Mouse (Mus musculus) liver, embryonic 12.5 days (tissue): ENCODE results near the gene Chd9. TPM values are rescaled to one million over a fixed set of nuclear protein-coding genes. Genes with fewer than 3 reads are reported as not detected.
A peak's percentile ranks its signal among the peaks of the same experiment; 100 is the strongest.

ENCODE experiments used
- ATAC-seq: fragments of 200-750 bp; cut with Nextera tagmentation; 2 replicates; pipeline ENCODE4 v1.8.0; 2017; ENCODE audit warnings: moderate number of reproducible peaks, mild to moderate bottlenecking, moderate library complexity
- H3K27ac ChIP-seq: fragments of 300-500 bp; sonication (generic); 2 replicates; pipeline ENCODE4 v1.5.1; 2016; ENCODE audit warnings: mild to moderate bottlenecking
- H3K27me3 ChIP-seq: fragments of 300-500 bp; sonication (generic); replicated peaks from 2 replicates; pipeline ENCODE4 v1.6.1; 2016; ENCODE audit warnings: mild to moderate bottlenecking, moderate library complexity
- H3K36me3 ChIP-seq: fragments of 300-500 bp; sonication (generic); 2 replicates; pipeline ENCODE4 v1.6.1; 2016; ENCODE audit warnings: mild to moderate bottlenecking, moderate library complexity
- H3K4me1 ChIP-seq: fragments of 300-500 bp; sonication (generic); 2 replicates; pipeline ENCODE4 v1.6.1; 2016
- H3K4me2 ChIP-seq: fragments of 300-500 bp; sonication (generic); 2 replicates; pipeline ENCODE4 v1.6.1; 2016; ENCODE audit warnings: mild to moderate bottlenecking, moderate library complexity
- H3K4me3 ChIP-seq: fragments of 300-500 bp; sonication (generic); 2 replicates; pipeline ENCODE4 v1.5.1; 2016; ENCODE audit warnings: mild to moderate bottlenecking, moderate library complexity
- H3K9ac ChIP-seq: fragments of 300-500 bp; sonication (generic); 2 replicates; pipeline ENCODE4 v1.6.1; 2016; ENCODE audit warnings: mild to moderate bottlenecking, moderate library complexity
- H3K9me3 ChIP-seq: fragments of 300-500 bp; sonication (generic); replicated peaks from 2 replicates; pipeline ENCODE4 v1.6.1; 2016; ENCODE audit warnings: mild to moderate bottlenecking, moderate library complexity
- WGBS: fragments of 180-500 bp; shearing (Covaris S2); methylation state at CpG from one replicate; pipeline ENCODE4 v1.1.7; 2016; ENCODE audit not compliant: insufficient replicate concordance; 5-methylcytosine and 5-hydroxymethylcytosine counted together
- polyA plus RNA-seq: library from polyadenylated mRNA; unstranded; fragments of >200 nt; fragmentation: Nextera tagmentation; extraction: Ambion mirVana; gene quantifications from 2 replicates; pipeline ENCODE4 v1.2.1, GENCODE M21; 2016

Chd9 gene
- polyA plus RNA-seq, 1 experiment from 2014 or later, result 15.2 TPM

GRCm38 (mm10) chr8:90822443-90822842 lies 5.7 kb upstream of the Chd9 start:
- H3K27ac ChIP-seq, result no peak overlapping the region
- no peaks in the 10 kb centered on the region for H3K9me3 ChIP-seq
- H3K4me2 ChIP-seq, result no peak overlapping the region
- H3K4me3 ChIP-seq, result no peak overlapping the region
- H3K27me3 ChIP-seq, result no peaks in the 10 kb centered on the region
- no peaks in the 10 kb centered on the region for H3K36me3 ChIP-seq
- H3K4me1 ChIP-seq, result no peaks in the 10 kb centered on the region
- WGBS, result 8% methylated on average over 11 of the region's 11 CpGs
- ATAC-seq, result no peak
- H3K9ac ChIP-seq, result no peak overlapping the region

- Histone ChIP-seq H3K9me3 (no peaks in the 10 kb centered on the region), H3K4me1 (peaks cover 24% of the 10 kb centered on the region), H3K27me3 (no peaks in the 10 kb centered on the region), H3K27ac (no peak overlapping the region), H3K36me3 (no peaks in the 10 kb centered on the region), H3K4me2 (peak overlapping the region; percentile 19; the same call in 1 of the 2 replicates), H3K9ac (no peak overlapping the region), H3K4me3 (no peak overlapping the region)
- ATAC-seq, result no peak
- WGBS, result 65% methylated on average over 9 of the region's 9 CpGs
Observed at GRCm38 (mm10) chr8:90825459-90825871, 2.7 kb upstream of the Chd9 start.

DNA sequence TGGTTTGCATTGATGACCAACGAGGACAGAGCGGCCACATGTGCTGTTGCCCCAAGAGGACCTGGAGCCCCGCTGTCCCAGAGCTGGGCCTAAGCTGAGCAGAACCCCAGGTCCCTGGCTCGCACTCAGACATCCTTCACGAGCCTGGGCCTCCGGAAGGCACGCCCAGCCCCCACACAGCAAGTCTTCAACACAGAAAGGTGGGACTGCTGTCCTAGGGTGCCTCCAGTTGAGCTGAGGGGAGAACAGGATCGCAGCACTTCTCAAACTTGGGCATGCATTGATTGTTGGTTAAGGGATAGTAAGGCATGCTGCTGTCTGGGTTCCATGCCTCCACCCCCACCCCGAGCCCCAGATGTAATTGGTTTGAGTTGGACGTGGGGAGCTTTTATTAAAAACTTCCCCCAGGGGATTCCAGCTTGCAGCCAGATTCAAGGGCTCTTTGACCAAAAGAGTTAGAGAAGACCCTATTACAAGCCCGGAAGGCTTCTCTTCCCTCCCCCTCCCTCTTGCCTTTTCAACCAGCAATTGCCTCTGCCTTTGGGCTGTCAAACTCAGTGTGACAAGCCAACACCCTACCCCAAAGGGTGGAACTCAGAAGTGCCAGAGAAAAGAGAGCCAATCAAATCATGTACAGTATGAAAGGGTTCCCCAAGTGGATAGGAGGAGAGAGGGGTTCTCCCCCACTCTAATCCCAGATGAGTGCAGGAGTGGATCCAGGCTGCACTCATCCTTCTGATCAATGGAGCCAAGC lies 1.0 kb downstream of the Chd9 start:
- no peaks in the 10 kb centered on the region for H3K27me3 ChIP-seq
- H3K4me2 ChIP-seq, result peak overlapping the region; percentile 83
- H3K4me1 ChIP-seq, result peaks cover 24% of the 10 kb centered on the region
- H3K4me3 ChIP-seq, result peak overlapping the region; percentile 54
- peak overlapping the region; percentile 57; the same call in 1 of the 2 replicates for H3K9ac ChIP-seq
- WGBS, result 9% methylated on average over 11 of the region's 11 CpGs
- H3K9me3 ChIP-seq, result no peaks in the 10 kb centered on the region
- H3K27ac ChIP-seq, result no peak overlapping the region
- H3K36me3 ChIP-seq, result no peaks in the 10 kb centered on the region
- ATAC-seq, result peak; percentile 60

DNA sequence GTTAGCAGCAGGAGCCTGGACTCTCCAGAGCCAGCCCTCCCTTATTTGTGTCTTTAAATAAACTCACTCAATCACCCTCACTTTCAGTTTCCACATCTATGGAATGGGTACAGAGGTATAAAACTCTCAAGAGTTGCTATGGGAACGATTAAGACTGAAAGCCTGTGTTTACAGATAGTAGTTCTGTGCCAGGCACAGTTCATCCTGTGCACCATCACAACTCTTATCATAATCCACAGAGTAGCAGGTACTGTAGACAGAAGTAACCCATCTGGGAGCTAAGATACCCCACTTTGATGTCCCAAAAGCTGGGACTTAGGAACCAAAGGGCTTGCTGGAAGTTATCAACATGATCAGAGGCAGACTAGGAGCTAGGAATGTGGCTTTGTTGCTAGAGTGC lies 1.7 kb downstream of the Chd9 start:
- peak overlapping the region; percentile 83 for H3K4me2 ChIP-seq
- H3K9ac ChIP-seq, result no peak overlapping the region
- ATAC-seq, result peak; percentile 42
- peaks cover 24% of the 10 kb centered on the region for H3K4me1 ChIP-seq
- no peaks in the 10 kb centered on the region for H3K9me3 ChIP-seq
- 42% methylated on average over 1 of the region's 1 CpGs for WGBS
- no peaks in the 10 kb centered on the region for H3K27me3 ChIP-seq
- no peak overlapping the region for H3K4me3 ChIP-seq
- no peak overlapping the region for H3K27ac ChIP-seq
- H3K36me3 ChIP-seq, result no peaks in the 10 kb centered on the region

GRCm38 (mm10) chr8:90830980-90831379 lies 2.8 kb downstream of the Chd9 start:
- WGBS, result 66% methylated on average over 8 of the region's 8 CpGs

DNA sequence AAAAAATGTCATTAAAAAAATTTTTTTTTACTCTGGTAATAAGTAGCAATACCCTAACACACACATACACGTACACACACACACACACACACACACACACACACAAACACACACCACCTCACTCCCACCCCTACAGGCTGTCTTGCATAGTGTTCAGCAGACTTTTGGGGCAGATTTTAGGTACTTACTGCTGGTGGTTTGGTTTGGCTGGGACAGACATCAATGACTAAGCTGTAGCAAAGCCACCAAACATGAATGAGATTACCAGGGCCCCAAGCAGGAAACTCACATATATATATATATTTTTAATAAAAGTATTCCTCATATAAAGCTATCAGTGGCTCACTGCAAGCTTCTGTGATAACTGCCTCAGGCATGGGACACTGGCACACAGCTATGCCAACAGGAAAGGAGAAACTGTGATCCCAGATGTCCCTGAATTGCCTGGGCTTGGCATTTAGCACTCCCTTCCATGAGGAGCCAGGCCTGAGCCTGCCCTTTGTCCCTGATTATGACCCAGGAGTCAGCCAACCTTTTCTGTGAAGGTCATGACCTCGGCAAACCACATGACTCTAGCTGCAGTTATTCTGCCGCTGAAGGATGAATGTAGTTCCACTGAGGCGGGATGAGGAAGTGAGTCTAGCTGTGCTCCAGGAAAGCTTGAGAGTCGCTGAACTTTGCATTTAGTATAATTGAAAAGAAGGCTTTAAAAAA lies 4.6 kb downstream of the Chd9 start:
- Histone ChIP-seq H3K4me3 (no peak overlapping the region), H3K4me2 (no peak overlapping the region), H3K9ac (no peak overlapping the region), H3K9me3 (no peaks in the 10 kb centered on the region), H3K4me1 (peaks cover 24% of the 10 kb centered on the region), H3K27ac (no peak overlapping the region), H3K36me3 (no peaks in the 10 kb centered on the region), H3K27me3 (no peaks in the 10 kb centered on the region)
- 31% methylated on average over 5 of the region's 5 CpGs for WGBS
- ATAC-seq, result no peak

More at GRCm38 (mm10) chr8:90830980-90831379, 2.8 kb downstream of the Chd9 start:
- Histone ChIP-seq H3K36me3 (no peaks in the 10 kb centered on the region), H3K4me2 (no peak overlapping the region), H3K27me3 (no peaks in the 10 kb centered on the region), H3K9me3 (no peaks in the 10 kb centered on the region), H3K4me3 (no peak overlapping the region), H3K27ac (no peak overlapping the region), H3K9ac (no peak overlapping the region), H3K4me1 (peaks cover 24% of the 10 kb centered on the region)
- ATAC-seq, result no peak

DNA sequence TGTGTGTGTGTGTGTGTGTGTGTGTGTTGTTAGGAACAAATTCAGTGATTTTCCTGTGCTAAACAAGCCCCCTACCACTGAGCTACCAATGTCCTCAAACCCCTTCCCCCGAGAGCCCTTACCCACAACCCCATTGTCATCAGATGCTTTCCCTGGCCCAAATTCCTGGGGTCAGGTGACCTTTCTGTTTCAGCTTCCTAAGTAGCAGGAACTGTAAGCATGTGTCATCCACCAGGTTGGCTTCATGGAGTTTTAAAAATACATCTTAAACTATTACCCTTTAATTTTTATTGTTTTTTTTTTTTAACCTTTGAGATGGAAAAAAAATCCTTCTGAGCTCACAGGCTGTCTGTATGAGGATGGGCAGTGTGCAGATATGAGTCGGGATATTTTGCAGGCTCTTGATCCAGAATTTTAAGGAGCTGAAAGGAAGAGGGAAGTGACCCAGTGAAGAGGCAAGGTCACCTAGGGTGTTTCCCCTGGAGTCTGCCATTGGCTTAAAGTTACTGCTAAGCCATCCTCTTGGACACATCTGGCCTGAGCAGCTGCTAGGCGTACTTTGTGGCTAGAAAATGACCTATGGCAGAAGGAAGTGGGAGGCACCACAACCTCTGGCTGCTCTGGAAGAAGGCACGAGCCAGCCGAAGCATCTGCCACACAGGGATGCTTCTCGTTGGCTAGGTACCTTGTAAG lies 5.6 kb downstream of the Chd9 start:
- H3K27ac ChIP-seq, result no peak overlapping the region
- no peak overlapping the region for H3K4me3 ChIP-seq
- H3K4me1 ChIP-seq, result peaks cover 15% of the 10 kb centered on the region
- H3K36me3 ChIP-seq, result no peaks in the 10 kb centered on the region
- ATAC-seq, result no peak
- no peak overlapping the region for H3K4me2 ChIP-seq
- no peak overlapping the region for H3K9ac ChIP-seq
- no peaks in the 10 kb centered on the region for H3K9me3 ChIP-seq
- no peaks in the 10 kb centered on the region for H3K27me3 ChIP-seq
- 37% methylated on average over 6 of the region's 6 CpGs for WGBS

DNA sequence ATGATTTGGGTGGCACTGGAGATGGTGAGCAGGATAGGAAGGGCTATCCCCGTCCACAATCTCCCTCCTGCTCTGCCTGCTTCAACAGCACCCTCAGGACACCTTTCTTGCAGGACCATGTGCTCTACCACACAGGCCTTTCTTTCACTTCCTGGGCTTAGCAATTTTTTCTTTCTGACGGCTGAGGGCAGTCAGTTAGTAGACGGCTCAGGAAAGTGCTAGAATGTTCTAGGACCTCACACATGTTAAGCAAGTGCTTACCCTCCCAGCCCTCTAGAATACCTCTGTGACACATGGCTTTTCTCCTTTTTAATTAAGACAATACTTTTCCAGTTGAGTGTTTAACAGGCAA lies 6.1 kb downstream of the Chd9 start:
- no peaks in the 10 kb centered on the region for H3K9me3 ChIP-seq
- H3K4me2 ChIP-seq, result no peak overlapping the region
- H3K27me3 ChIP-seq, result no peaks in the 10 kb centered on the region
- no peak for ATAC-seq
- WGBS, result 59% methylated on average over 3 of the region's 3 CpGs
- no peak overlapping the region for H3K4me3 ChIP-seq
- H3K4me1 ChIP-seq, result peaks cover 10% of the 10 kb centered on the region
- H3K36me3 ChIP-seq, result no peaks in the 10 kb centered on the region
- no peak overlapping the region for H3K27ac ChIP-seq
- no peak overlapping the region for H3K9ac ChIP-seq

GRCm38 (mm10) chr8:90837440-90837839 lies 9.3 kb downstream of the Chd9 start:
- Histone ChIP-seq H3K9me3 (no peaks in the 10 kb centered on the region), H3K27me3 (no peaks in the 10 kb centered on the region), H3K27ac (no peak overlapping the region), H3K4me3 (no peak overlapping the region), H3K4me1 (no peaks in the 10 kb centered on the region), H3K4me2 (no peak overlapping the region), H3K9ac (no peak overlapping the region), H3K36me3 (no peaks in the 10 kb centered on the region)
- WGBS, result 83% methylated on average over 6 of the region's 6 CpGs
- ATAC-seq, result no peak

DNA sequence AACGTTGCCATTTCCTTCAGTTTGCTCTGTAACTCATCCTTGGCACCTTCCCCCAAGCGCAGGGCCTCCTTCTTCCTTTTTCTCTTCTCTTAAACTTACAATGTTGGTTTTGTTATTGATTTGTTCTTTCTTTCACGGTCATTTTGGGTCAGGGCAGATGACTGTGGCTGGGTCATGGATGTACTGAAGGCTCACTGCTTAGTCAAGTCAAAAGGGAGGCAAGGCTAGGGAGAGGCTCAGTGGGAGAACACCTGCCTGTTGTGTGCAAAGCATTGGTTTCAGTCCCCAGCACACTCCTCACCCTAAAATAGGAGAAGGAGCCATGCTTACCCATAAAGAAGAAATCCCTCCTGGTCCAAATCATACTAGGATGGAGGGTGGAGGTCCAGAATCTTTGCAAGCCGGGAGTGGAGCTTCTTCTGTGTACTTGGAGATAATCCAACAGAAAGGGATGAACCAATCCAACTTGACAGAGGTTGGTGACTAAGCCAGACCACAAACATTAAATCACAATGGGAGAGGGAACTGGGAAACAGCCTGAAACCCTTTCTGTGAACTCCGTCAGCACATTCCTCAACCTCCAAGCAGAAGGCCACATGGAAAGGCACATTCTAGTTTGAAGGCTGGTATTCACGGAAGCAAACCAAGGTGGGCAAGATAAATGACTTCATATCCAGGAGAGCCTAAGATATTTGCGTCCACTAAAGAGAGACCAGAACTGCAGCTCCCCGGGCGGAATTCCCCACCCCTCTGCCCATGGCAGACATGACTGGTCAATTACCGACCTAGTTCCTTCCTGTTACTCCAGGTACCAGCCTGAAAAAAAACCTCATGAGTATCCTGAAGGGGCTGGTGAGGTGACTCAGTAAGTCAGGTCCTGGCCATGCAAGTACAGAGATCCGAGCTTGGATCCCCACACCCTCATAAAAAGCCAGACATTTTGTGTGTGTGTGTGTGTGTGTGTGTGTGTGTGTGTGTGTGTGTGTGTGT lies 11.9 kb downstream of the Chd9 start:
- Histone ChIP-seq H3K27me3 (no peaks in the 10 kb centered on the region), H3K4me3 (no peak overlapping the region), H3K4me1 (no peaks in the 10 kb centered on the region), H3K9ac (no peak overlapping the region), H3K9me3 (no peaks in the 10 kb centered on the region), H3K4me2 (no peak overlapping the region), H3K27ac (no peak overlapping the region), H3K36me3 (no peaks in the 10 kb centered on the region)
- no peak for ATAC-seq
- WGBS, result 51% methylated on average over 11 of the region's 11 CpGs

DNA sequence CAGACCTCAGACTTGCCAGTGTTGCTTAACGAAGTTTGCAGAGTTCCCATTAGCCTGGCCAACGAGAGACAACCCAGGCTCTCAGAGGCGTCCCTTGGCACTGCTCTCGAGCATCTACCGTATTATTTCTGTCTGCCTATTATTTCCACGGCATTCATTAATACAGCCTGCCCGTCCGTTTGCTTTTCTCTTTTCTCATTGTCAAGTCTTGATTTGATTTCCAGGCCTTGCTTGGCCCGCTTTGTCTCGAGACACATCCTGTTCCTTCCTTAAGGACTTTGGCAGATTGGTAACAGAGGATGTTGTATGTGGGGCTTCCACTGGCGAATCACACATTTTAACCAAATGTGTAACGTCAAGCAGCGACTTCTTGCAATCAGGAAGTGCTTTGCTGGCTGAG lies 13.2 kb downstream of the Chd9 start:
- Histone ChIP-seq H3K4me2 (no peak overlapping the region), H3K9me3 (no peaks in the 10 kb centered on the region), H3K9ac (no peak overlapping the region), H3K4me3 (no peak overlapping the region), H3K27ac (no peak overlapping the region), H3K27me3 (no peaks in the 10 kb centered on the region), H3K4me1 (no peaks in the 10 kb centered on the region), H3K36me3 (no peaks in the 10 kb centered on the region)
- 59% methylated on average over 13 of the region's 13 CpGs for WGBS
- ATAC-seq, result no peak
